In genomic region chr7:132884031-132884430, GRCm38 (mm10) we compare ENCODE assay signal across 14 mouse cellular contexts. TPM values are rescaled to one million over a fixed set of nuclear protein-coding genes. Genes with fewer than 3 reads are reported as not detected.
DNase-seq lines count a peak whose midpoint lies in the region; ATAC-seq and TF ChIP-seq lines count a peak whose summit lies in the region.
"Had no signal": no experiment of that assay in that cellular context is flagged by ENCODE, and none has a peak within 500 bp of the region (broad histone marks: within the 10 kb centered on the region; RNA-seq: fewer than 3 reads in every experiment).

No protein-coding gene starts in this region.

- peaks cover 9 to 16% of the 10 kb centered on the region in 2 experiments for H3K4me1 ChIP-seq in MEL (ENCODE audit: control insufficient read depth in 1 of 2, insufficient read depth in 2 of 2, low read length in 2 of 2)
- H3K4me1 ChIP-seq: hindbrain, embryonic 12.5 days; lung, embryonic 15.5 days had no signal

- no peak overlapping the region for H3K9ac ChIP-seq in MEL (ENCODE audit: control insufficient read depth, low read depth, low read length, poor library complexity, severe bottlenecking)
- H3K9ac ChIP-seq: embryonic facial prominence, embryonic 13.5 days; hindbrain, embryonic 12.5 days; lung, embryonic 15.5 days had no signal

- intact Hi-C loops in left cerebral cortex, adult 2 months (cut with DNase I): no loop called here
- intact Hi-C loops in left cerebral cortex, postnatal 36 days (cut with DNase I): loop anchor here (10.0 kb wide), 1 partner anchor 121 kb away; no protein-coding TSS in a partner anchor

- no peak for DNase-seq in frontal cortex, postnatal 10 days (ENCODE audit: low spot score in 2 of 2)
- peak in 1 of 2 experiments; percentile 24 for DNase-seq in left cerebral cortex, adult 2 months (ENCODE audit: extremely low spot score in 1 of 2, low spot score in 2 of 2)
- no peak for DNase-seq in left cerebral cortex, postnatal 36 days (ENCODE audit: low spot score in 2 of 2)
- DNase-seq in MEL (ENCODE audit: low read depth, low spot score): no peak
- DNase-seq in brain, adult 2 months (ENCODE audit: low read depth, low spot score): peak; percentile 71
- DNase-seq in ovary, postnatal 36 days (ENCODE audit: low spot score): no peak
- DNase-seq: thymus, postnatal 4 days had no signal

- no peak for TF ChIP-seq RAD21 in MEL (IDR thresholded peaks at IDR 0.05; ENCODE audit: low read depth, low read length)

- H3K4me3 ChIP-seq in left cerebral cortex, adult 2 months: no peak overlapping the region
- H3K4me3 ChIP-seq in MEL (ENCODE audit: control insufficient read depth in 1 of 2, insufficient read depth in 1 of 2, low read depth in 2 of 2, low read length in 2 of 2): no peak overlapping the region
- H3K4me3 ChIP-seq: embryonic facial prominence, embryonic 13.5 days; heart, embryonic 10.5 days; hindbrain, embryonic 12.5 days; lung, embryonic 15.5 days had no signal

- TF ChIP-seq POLR2A in MEL (IDR thresholded peaks at IDR 0.05; ENCODE audit: control insufficient read depth in 1 of 2, insufficient read depth in 1 of 2, low read depth in 1 of 2, low read length in 2 of 2, poor library complexity in 1 of 2): no peak

- H3K27ac ChIP-seq in left cerebral cortex, adult 2 months: no peak overlapping the region
- H3K27ac ChIP-seq in MEL (ENCODE audit: control insufficient read depth, low read depth, low read length): no peak overlapping the region
- H3K27ac ChIP-seq: embryonic facial prominence, embryonic 13.5 days; heart, embryonic 10.5 days; hindbrain, embryonic 12.5 days; lung, embryonic 15.5 days had no signal

- TF ChIP-seq CTCF in left cerebral cortex, adult 2 months (IDR thresholded peaks at IDR 0.05): peak; percentile 50
- TF ChIP-seq CTCF in MEL (IDR thresholded peaks at IDR 0.05 in 2 of 3, conservative IDR thresholded peaks at IDR 0.05 in 1 of 3; ENCODE audit: control insufficient read depth in 1 of 3, insufficient read depth in 1 of 3, low read depth in 2 of 3, low read length in 3 of 3, poor library complexity in 1 of 3, severe bottlenecking in 1 of 3): peak in 2 of 3 experiments; percentile 13 to 14; a peak in 1 of 6 replicates

- no peaks in the 10 kb centered on the region for H3K27me3 ChIP-seq in MEL (ENCODE audit: control insufficient read depth in 1 of 2, insufficient read depth in 2 of 2, low read length in 2 of 2)
- H3K27me3 ChIP-seq: CH12.LX; embryonic facial prominence, embryonic 13.5 days; hindbrain, embryonic 12.5 days; lung, embryonic 15.5 days had no signal

- peak; percentile 67 for ATAC-seq in frontal cortex, adult (ENCODE audit: low TSS enrichment)
- ATAC-seq: midbrain, embryonic 16.5 days had no signal

- TF ChIP-seq EP300 in MEL (IDR thresholded peaks at IDR 0.05; ENCODE audit: low read depth in 1 of 2, low read length in 2 of 2): no peak

- no peaks in the 10 kb centered on the region for H3K79me2 ChIP-seq in MEL (ENCODE audit: control insufficient read depth, insufficient read depth, low read length, poor library complexity)

- no peaks in the 10 kb centered on the region for H3K9me3 ChIP-seq in MEL (replicated peaks; ENCODE audit: insufficient read depth, low read length)
- H3K9me3 ChIP-seq: embryonic facial prominence, embryonic 13.5 days; heart, embryonic 10.5 days; hindbrain, embryonic 12.5 days; lung, embryonic 15.5 days had no signal

- H3K36me3 ChIP-seq in MEL (ENCODE audit: control insufficient read depth in 1 of 2, insufficient read depth in 2 of 2, low read length in 2 of 2): peaks cover 9 to 11% of the 10 kb centered on the region in 2 experiments

TF ChIP-seq in MEL, 35 proteins besides CTCF, POLR2A, EP300 and RAD21:
- TF ChIP-seq MEF2A (IDR thresholded peaks at IDR 0.05; ENCODE audit: extremely low read depth, insufficient replicate concordance, low read depth, low read length, poor library complexity, severe bottlenecking) (no peak), SIN3A (IDR thresholded peaks at IDR 0.05; ENCODE audit: low read length) (no peak), USF2 (IDR thresholded peaks at IDR 0.05; ENCODE audit: borderline replicate concordance in 1 of 2, insufficient read depth in 1 of 2, low read depth in 1 of 2, low read length in 2 of 2) (no peak), GABPA (IDR thresholded peaks at IDR 0.05; ENCODE audit: low read depth, low read length) (no peak), MAFK (IDR thresholded peaks at IDR 0.05; ENCODE audit: borderline replicate concordance, low read depth, low read length) (no peak), ELF1 (IDR thresholded peaks at IDR 0.05; ENCODE audit: low read depth, low read length) (no peak), CHD1 (IDR thresholded peaks at IDR 0.05; ENCODE audit: low read depth, low read length) (no peak), POLR2AphosphoS5 (IDR thresholded peaks at IDR 0.05; ENCODE audit: borderline replicate concordance, low read depth, low read length) (no peak), MAX (IDR thresholded peaks at IDR 0.05; ENCODE audit: low read length) (no peak), ZKSCAN1 (IDR thresholded peaks at IDR 0.05; ENCODE audit: low read depth, low read length) (no peak), TAL1 (IDR thresholded peaks at IDR 0.05; ENCODE audit: low read length) (no peak), ETS1 (IDR thresholded peaks at IDR 0.05; ENCODE audit: low read depth, low read length) (no peak), GATA1 (IDR thresholded peaks at IDR 0.05; ENCODE audit: low read depth, low read length) (no peak), TBP (IDR thresholded peaks at IDR 0.05; ENCODE audit: low read depth, low read length) (no peak), BHLHE40 (IDR thresholded peaks at IDR 0.05; ENCODE audit: borderline replicate concordance, low read depth, low read length) (no peak), TCF12 (IDR thresholded peaks at IDR 0.05; ENCODE audit: low read depth, low read length) (no peak), USF1 (IDR thresholded peaks at IDR 0.05; ENCODE audit: low read depth, low read length) (no peak), CHD2 (IDR thresholded peaks at IDR 0.05; ENCODE audit: low read length) (no peak)
TF ChIP-seq in MEL: peak in this region for 0.

RNA-seq across cellular contexts. Expression of gene Abraxas2, which starts 25.0 kb away (rescaled TPM):
- total RNA-seq in left cerebral cortex, adult 2 months (2021): 10 to 100 TPM; 26.6 to 27.6 TPM
- total RNA-seq in left cerebral cortex, postnatal 36 days (2021): 10 to 100 TPM; 29.0 to 29.2 TPM
- total RNA-seq in MEL (2012; rRNA removed): 26.5 and 30.1 TPM in 2 replicates
- polyA plus RNA-seq in MEL (2012; ENCODE audit: insufficient read depth in 1 of 2, insufficient read length in 2 of 2, low read depth in 1 of 2, low replicate concordance in 2 of 2, missing spikeins in 1 of 2): 10 to 100 TPM in 1 of 2 experiments, not detected in 1; 31.1 TPM

RNA-seq across cellular contexts. Expression of gene Eef1akmt2, which starts 31.6 kb away (rescaled TPM):
- total RNA-seq in left cerebral cortex, adult 2 months (2021): 10 to 100 TPM; 33.2 to 33.8 TPM
- 10 to 100 TPM; 32.5 to 37.2 TPM for total RNA-seq in left cerebral cortex, postnatal 36 days (2021)
- 24.3 and 26.9 TPM in 2 replicates for total RNA-seq in MEL (2012; rRNA removed)
- polyA plus RNA-seq in MEL (2012; ENCODE audit: insufficient read depth in 1 of 2, insufficient read length in 2 of 2, low read depth in 1 of 2, low replicate concordance in 2 of 2, missing spikeins in 1 of 2): 100 to 1,000 TPM in 1 of 2 experiments, 10 to 100 TPM in 1; 27.0 to 330 TPM

RNA-seq across cellular contexts. Expression of gene Zranb1, which starts 46.9 kb away (rescaled TPM):
- total RNA-seq in left cerebral cortex, adult 2 months (2021): 10 to 100 TPM; 43.3 to 47.2 TPM
- total RNA-seq in left cerebral cortex, postnatal 36 days (2021): 10 to 100 TPM; 38.4 to 44.5 TPM
- 18.0 and 18.5 TPM in 2 replicates for total RNA-seq in MEL (2012; rRNA removed)
- polyA plus RNA-seq in MEL (2012; ENCODE audit: insufficient read depth in 1 of 2, insufficient read length in 2 of 2, low read depth in 1 of 2, low replicate concordance in 2 of 2, missing spikeins in 1 of 2): 10 to 100 TPM in 1 of 2 experiments, not detected in 1; 17.4 TPM
